Mouse (Mus musculus): ENCODE results near the gene Klrb1c. TPM values are rescaled to one million over a fixed set of nuclear protein-coding genes. Genes with fewer than 3 reads are reported as not detected.
"Not testable (repeated sequence)": the region's sequence is repeated elsewhere in the genome, so short reads cannot be mapped to it uniquely, and the experiment has no call there.

Gene Klrb1c
- polyA plus RNA-seq, 1 experiment from 2014 or later = 0.10 TPM

- peaks cover 21% of the 10 kb centered on the region for H3K4me1 ChIP-seq
- not testable (repeated sequence) for H3K27me3 ChIP-seq (replicated peaks); H3K27ac ChIP-seq; H3K9me3 ChIP-seq (replicated peaks); H3K9ac ChIP-seq; H3K36me3 ChIP-seq; ATAC-seq
- peak overlapping the region; percentile 88 for H3K4me2 ChIP-seq
- H3K4me3 ChIP-seq = peak overlapping the region; percentile 66
- WGBS (ENCODE audit: insufficient replicate concordance) = 70% methylated on average over 10 of the region's 10 CpGs
These were observed 25.9 kb downstream of the Klrb1c start for GRCm38 (mm10) chr6:128762892-128763670.

- WGBS (ENCODE audit: insufficient replicate concordance) = 49% methylated on average over 5 of the region's 5 CpGs
- Histone ChIP-seq H3K4me3 (peak overlapping the region; percentile 71), H3K27ac (no peak overlapping the region)
These were observed 27.9 kb downstream of the Klrb1c start for GRCm38 (mm10) chr6:128761144-128761540.

GRCm38 (mm10) chr6:128760416-128761143 is 28.4 kb downstream of the Klrb1c start:
- H3K9me3 ChIP-seq (replicated peaks); H3K36me3 ChIP-seq; H3K27me3 ChIP-seq (replicated peaks): not testable (repeated sequence)
- H3K4me3 ChIP-seq = peak overlapping the region; percentile 71
- H3K9ac ChIP-seq = peak overlapping the region; percentile 73
- H3K4me1 ChIP-seq = peaks cover 21% of the 10 kb centered on the region
- peak overlapping the region; percentile 75 for H3K27ac ChIP-seq
- peak overlapping the region; percentile 70 for H3K4me2 ChIP-seq
- WGBS (ENCODE audit: insufficient replicate concordance) = under 1% methylated on average over 44 of the region's 44 CpGs
- ATAC-seq = peak; percentile 75

More at GRCm38 (mm10) chr6:128761144-128761540, 27.9 kb downstream of the Klrb1c start:
- Histone ChIP-seq H3K9me3 (replicated peaks) (no peaks in the 10 kb centered on the region), H3K27me3 (replicated peaks) (no peaks in the 10 kb centered on the region), H3K9ac (peak overlapping the region; percentile 62), H3K4me1 (peaks cover 21% of the 10 kb centered on the region), H3K4me2 (peak overlapping the region; percentile 70), H3K36me3 (no peaks in the 10 kb centered on the region)
- ATAC-seq = no peak

GRCm38 (mm10) chr6:128760016-128760415 is 29.0 kb downstream of the Klrb1c start:
- WGBS (ENCODE audit: insufficient replicate concordance) = under 1% methylated on average over 22 of the region's 22 CpGs
- H3K9ac ChIP-seq = peak overlapping the region; percentile 73
- H3K36me3 ChIP-seq; H3K9me3 ChIP-seq (replicated peaks); H3K27me3 ChIP-seq (replicated peaks): not testable (repeated sequence)
- H3K4me1 ChIP-seq = peaks cover 21% of the 10 kb centered on the region
- peak overlapping the region; percentile 70 for H3K4me2 ChIP-seq
- peak overlapping the region; percentile 71 for H3K4me3 ChIP-seq
- H3K27ac ChIP-seq = peak overlapping the region; percentile 75
- peak; percentile 55 for ATAC-seq

GRCm38 (mm10) chr6:128759221-128759950 is 29.6 kb downstream of the Klrb1c start:
- no peak overlapping the region for H3K27ac ChIP-seq
- peaks cover 19% of the 10 kb centered on the region for H3K4me1 ChIP-seq
- peak overlapping the region; percentile 37 for H3K4me2 ChIP-seq
- 76% methylated on average over 5 of the region's 5 CpGs for WGBS (ENCODE audit: insufficient replicate concordance)
- H3K9me3 ChIP-seq (replicated peaks) = no peaks in the 10 kb centered on the region
- no peak overlapping the region for H3K9ac ChIP-seq
- no peak for ATAC-seq
- no peaks in the 10 kb centered on the region for H3K27me3 ChIP-seq (replicated peaks)
- H3K4me3 ChIP-seq = no peak overlapping the region
- H3K36me3 ChIP-seq = no peaks in the 10 kb centered on the region

GRCm38 (mm10) chr6:128755402-128755763 is 33.6 kb downstream of the Klrb1c start:
- not testable (repeated sequence) for H3K9ac ChIP-seq; H3K27me3 ChIP-seq (replicated peaks); H3K36me3 ChIP-seq; H3K9me3 ChIP-seq (replicated peaks); ATAC-seq; H3K4me2 ChIP-seq; H3K27ac ChIP-seq; H3K4me3 ChIP-seq
- H3K4me1 ChIP-seq = peaks cover 10% of the 10 kb centered on the region
- 29% methylated on average over 4 of the region's 4 CpGs for WGBS (ENCODE audit: insufficient replicate concordance)

- H3K9ac ChIP-seq; H3K27me3 ChIP-seq (replicated peaks); H3K4me3 ChIP-seq; H3K9me3 ChIP-seq (replicated peaks); H3K36me3 ChIP-seq: not testable (repeated sequence)
- H3K4me2 ChIP-seq = peak overlapping the region; percentile 34
- H3K4me1 ChIP-seq = peaks cover 10% of the 10 kb centered on the region
- H3K27ac ChIP-seq = peak overlapping the region; percentile 34; the same call in 1 of the 2 replicates
- WGBS (ENCODE audit: insufficient replicate concordance) = 62% methylated on average over 12 of the region's 12 CpGs
- ATAC-seq = peak; percentile 48
These were observed 34.1 kb downstream of the Klrb1c start for GRCm38 (mm10) chr6:128754748-128755401.

- Histone ChIP-seq H3K4me2 (peak overlapping the region; percentile 34), H3K27ac (peak overlapping the region; percentile 34; the same call in 1 of the 2 replicates)
- H3K9me3 ChIP-seq (replicated peaks); H3K4me1 ChIP-seq; H3K36me3 ChIP-seq; H3K4me3 ChIP-seq; H3K9ac ChIP-seq; H3K27me3 ChIP-seq (replicated peaks): not testable (repeated sequence)
- peak; percentile 56 for ATAC-seq
- WGBS (ENCODE audit: insufficient replicate concordance) = 33% methylated on average over 10 of the region's 10 CpGs
These were observed 34.8 kb downstream of the Klrb1c start for GRCm38 (mm10) chr6:128754265-128754664.

GRCm38 (mm10) chr6:128753610-128754224 is 35.3 kb downstream of the Klrb1c start:
- WGBS (ENCODE audit: insufficient replicate concordance) = 33% methylated on average over 8 of the region's 8 CpGs
- not testable (repeated sequence) for H3K9me3 ChIP-seq (replicated peaks); H3K4me3 ChIP-seq; H3K4me1 ChIP-seq; H3K27ac ChIP-seq; H3K27me3 ChIP-seq (replicated peaks); H3K9ac ChIP-seq; H3K36me3 ChIP-seq
- peak overlapping the region; percentile 34 for H3K4me2 ChIP-seq
- peak; percentile 76 for ATAC-seq

- 65% methylated on average over 6 of the region's 6 CpGs for WGBS (ENCODE audit: insufficient replicate concordance)
- not testable (repeated sequence) for H3K9ac ChIP-seq; H3K27me3 ChIP-seq (replicated peaks); H3K4me2 ChIP-seq; ATAC-seq; H3K9me3 ChIP-seq (replicated peaks); H3K4me1 ChIP-seq; H3K4me3 ChIP-seq; H3K27ac ChIP-seq; H3K36me3 ChIP-seq
These were observed 42.0 kb downstream of the Klrb1c start for GRCm38 (mm10) chr6:128747006-128747405.

GRCm38 (mm10) chr6:128737445-128737844 is 51.6 kb downstream of the Klrb1c start:
- WGBS (ENCODE audit: insufficient replicate concordance) = 74% methylated on average over 7 of the region's 7 CpGs
- no peak overlapping the region for H3K4me2 ChIP-seq
- no peak for ATAC-seq
- H3K4me3 ChIP-seq = no peak overlapping the region
- H3K36me3 ChIP-seq = no peaks in the 10 kb centered on the region
- H3K9me3 ChIP-seq (replicated peaks) = no peaks in the 10 kb centered on the region
- no peak overlapping the region for H3K27ac ChIP-seq
- no peaks in the 10 kb centered on the region for H3K4me1 ChIP-seq
- H3K9ac ChIP-seq = no peak overlapping the region
- H3K27me3 ChIP-seq (replicated peaks) = no peaks in the 10 kb centered on the region

All from liver, embryonic 12.5 days (tissue).